Mouse (Mus musculus): ENCODE data around the gene Aff1. TPM values are rescaled to one million over a fixed set of nuclear protein-coding genes. Genes with fewer than 3 reads are reported as not detected.
A peak's percentile ranks its signal among the peaks of the same experiment; 100 is the strongest.

Aff1 gene
- polyA plus RNA-seq, 1 experiment from 2014 or later, result 7.2 TPM

DNA sequence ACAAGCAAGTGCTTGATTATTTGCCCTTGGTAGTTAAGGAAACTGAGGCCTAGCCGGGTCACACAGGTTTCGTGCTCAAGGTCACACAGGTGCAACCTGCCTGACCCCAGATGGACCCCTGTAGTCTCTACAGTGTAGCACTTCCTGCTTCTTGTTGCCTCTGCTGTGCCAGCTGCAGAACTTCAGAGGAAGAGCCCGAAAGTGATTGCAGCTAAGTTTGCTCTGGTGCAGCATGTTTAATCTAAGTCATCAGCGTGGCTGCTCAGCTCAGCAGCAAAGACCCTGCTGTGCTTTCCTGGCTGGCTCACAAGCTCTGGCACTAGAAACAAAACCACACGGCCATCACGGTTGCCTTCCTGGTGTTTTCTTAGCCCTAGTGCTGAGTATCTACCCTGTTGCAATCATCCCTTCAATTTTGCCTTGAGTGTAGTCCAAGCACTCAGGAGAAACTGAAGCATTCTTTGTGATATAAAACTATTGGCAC, 64.1 kb downstream of the Aff1 start:
- H3K36me3 ChIP-seq, result no peaks in the 10 kb centered on the region
- H3K27me3 ChIP-seq (replicated peaks), result no peaks in the 10 kb centered on the region
- H3K4me1 ChIP-seq, result peaks cover 17% of the 10 kb centered on the region
- no peak overlapping the region for H3K4me2 ChIP-seq
- H3K27ac ChIP-seq, result no peak overlapping the region
- no peak for ATAC-seq (ENCODE audit: insufficient read depth, low FRiP score, low read depth)
- 63% methylated on average over 6 of the region's 6 CpGs for WGBS
- no peaks in the 10 kb centered on the region for H3K9me3 ChIP-seq
- no peak overlapping the region for H3K9ac ChIP-seq
- no peak overlapping the region for H3K4me3 ChIP-seq (replicated peaks)

- Histone ChIP-seq H3K4me1 (peaks cover 15% of the 10 kb centered on the region; the same call in 1 of the 2 replicates), H3K4me2 (no peak overlapping the region), H3K9ac (no peak overlapping the region), H3K27ac (no peak overlapping the region), H3K27me3 (replicated peaks) (no peaks in the 10 kb centered on the region), H3K36me3 (no peaks in the 10 kb centered on the region), H3K4me3 (replicated peaks) (no peak overlapping the region), H3K9me3 (no peaks in the 10 kb centered on the region)
- no peak for ATAC-seq (ENCODE audit: insufficient read depth, low FRiP score, low read depth)
- 63% methylated on average over 4 of the region's 4 CpGs for WGBS
These were observed 66.3 kb downstream of the Aff1 start for GRCm38 (mm10) chr5:103758491-103758890.

GRCm38 (mm10) chr5:103759489-103760424, 67.6 kb downstream of the Aff1 start:
- 43% methylated on average over 14 of the region's 14 CpGs for WGBS

DNA sequence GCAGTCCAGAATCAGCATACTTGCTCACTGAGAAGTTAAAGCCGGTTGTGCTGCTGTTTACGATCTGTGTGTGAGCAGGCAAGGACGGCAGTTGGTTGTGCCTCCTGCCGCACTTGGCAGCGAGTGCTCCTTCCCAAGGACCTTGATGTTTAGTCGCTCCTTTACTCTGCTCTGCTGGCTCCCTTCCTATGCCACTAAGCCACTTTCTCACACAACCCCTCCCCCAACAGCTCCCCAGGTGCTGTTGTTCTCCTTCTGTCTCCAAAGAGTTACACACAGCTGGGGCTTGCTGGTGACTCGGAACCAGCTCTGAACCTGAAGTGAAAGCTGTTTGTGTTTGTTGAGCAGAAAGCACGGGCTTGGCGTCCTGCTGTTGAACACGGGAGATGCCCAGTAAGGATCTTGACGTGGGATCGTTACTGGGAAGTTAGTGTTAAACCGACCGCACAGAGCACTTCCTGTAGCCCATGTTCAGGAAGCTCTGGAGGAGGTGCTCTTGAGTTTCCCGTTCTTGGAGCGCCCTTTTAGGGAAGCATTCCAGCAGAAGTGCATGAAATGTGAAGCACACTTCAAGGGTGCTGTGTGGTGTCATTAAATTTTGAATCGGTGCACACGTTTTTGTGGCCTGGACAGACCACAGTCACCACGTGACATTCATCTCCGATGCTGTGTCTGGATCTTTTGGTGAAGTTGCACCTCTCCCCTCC, 68.4 kb downstream of the Aff1 start:
- peak overlapping the region; percentile 74 for H3K27ac ChIP-seq
- no peaks in the 10 kb centered on the region for H3K9me3 ChIP-seq
- H3K4me1 ChIP-seq, result peaks cover 15% of the 10 kb centered on the region; the same call in 1 of the 2 replicates
- H3K36me3 ChIP-seq, result no peaks in the 10 kb centered on the region
- H3K9ac ChIP-seq, result peak overlapping the region; percentile 16; the same call in 1 of the 2 replicates
- H3K4me2 ChIP-seq, result peak overlapping the region; percentile 73
- H3K27me3 ChIP-seq (replicated peaks), result no peaks in the 10 kb centered on the region
- H3K4me3 ChIP-seq (replicated peaks), result peak overlapping the region; percentile 39
- WGBS, result 2% methylated on average over 20 of the region's 20 CpGs
- peak; percentile 76 for ATAC-seq (ENCODE audit: insufficient read depth, low FRiP score, low read depth)

More at GRCm38 (mm10) chr5:103759489-103760424, 67.6 kb downstream of the Aff1 start:
- Histone ChIP-seq H3K27me3 (replicated peaks) (no peaks in the 10 kb centered on the region), H3K36me3 (no peaks in the 10 kb centered on the region), H3K9me3 (no peaks in the 10 kb centered on the region), H3K4me1 (peaks cover 15% of the 10 kb centered on the region; the same call in 1 of the 2 replicates), H3K4me3 (replicated peaks) (peak overlapping the region; percentile 39), H3K9ac (peak overlapping the region; percentile 16; the same call in 1 of the 2 replicates), H3K4me2 (peak overlapping the region; percentile 73), H3K27ac (peak overlapping the region; percentile 74; the same call in 1 of the 2 replicates)
- peak; percentile 85 for ATAC-seq (ENCODE audit: insufficient read depth, low FRiP score, low read depth)

- Histone ChIP-seq H3K4me3 (replicated peaks) (no peak overlapping the region), H3K27me3 (replicated peaks) (no peaks in the 10 kb centered on the region), H3K9ac (no peak overlapping the region), H3K36me3 (no peaks in the 10 kb centered on the region), H3K4me2 (no peak overlapping the region), H3K4me1 (peaks cover 15% of the 10 kb centered on the region; the same call in 1 of the 2 replicates), H3K9me3 (no peaks in the 10 kb centered on the region), H3K27ac (no peak overlapping the region)
- 64% methylated on average over 7 of the region's 7 CpGs for WGBS
- no peak for ATAC-seq (ENCODE audit: insufficient read depth, low FRiP score, low read depth)
These were observed 69.6 kb downstream of the Aff1 start for GRCm38 (mm10) chr5:103761754-103762153.

DNA sequence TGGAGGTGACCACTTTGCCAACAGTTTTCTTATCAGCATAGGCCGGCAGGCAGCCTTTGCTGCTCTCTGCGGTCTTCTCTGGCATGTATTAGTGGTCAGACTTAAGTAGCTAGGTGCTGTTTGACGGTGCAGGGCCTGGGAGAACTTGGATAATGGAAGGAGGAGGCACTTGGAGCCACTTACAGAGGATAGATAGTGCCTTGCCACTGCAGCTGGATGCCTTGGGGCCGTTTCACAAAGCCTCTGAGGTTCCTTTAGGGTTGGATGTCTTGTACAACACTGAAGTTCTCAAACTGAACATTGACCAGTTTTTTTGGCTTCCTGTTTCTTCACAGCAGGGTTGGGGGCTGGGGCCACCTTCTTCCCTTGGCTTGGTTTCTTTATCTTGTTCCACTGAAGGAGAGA, 70.7 kb downstream of the Aff1 start:
- H3K36me3 ChIP-seq, result no peaks in the 10 kb centered on the region
- H3K9ac ChIP-seq, result no peak overlapping the region
- no peak overlapping the region for H3K4me2 ChIP-seq
- no peak overlapping the region for H3K4me3 ChIP-seq (replicated peaks)
- ATAC-seq (ENCODE audit: insufficient read depth, low FRiP score, low read depth), result no peak
- WGBS, result 68% methylated on average over 4 of the region's 4 CpGs
- H3K27me3 ChIP-seq (replicated peaks), result no peaks in the 10 kb centered on the region
- peaks cover 15% of the 10 kb centered on the region; the same call in 1 of the 2 replicates for H3K4me1 ChIP-seq
- no peaks in the 10 kb centered on the region for H3K9me3 ChIP-seq
- no peak overlapping the region for H3K27ac ChIP-seq

- no peak overlapping the region for H3K4me3 ChIP-seq (replicated peaks)
- WGBS, result 93% methylated on average over 4 of the region's 4 CpGs
- peaks cover 13% of the 10 kb centered on the region for H3K4me1 ChIP-seq
- no peak overlapping the region for H3K4me2 ChIP-seq
- no peak overlapping the region for H3K9ac ChIP-seq
- no peaks in the 10 kb centered on the region for H3K36me3 ChIP-seq
- no peak for ATAC-seq (ENCODE audit: insufficient read depth, low FRiP score, low read depth)
- H3K27ac ChIP-seq, result no peak overlapping the region
- H3K27me3 ChIP-seq (replicated peaks), result no peaks in the 10 kb centered on the region
- H3K9me3 ChIP-seq, result no peaks in the 10 kb centered on the region
These were observed 73.2 kb downstream of the Aff1 start for GRCm38 (mm10) chr5:103765356-103765755.

DNA sequence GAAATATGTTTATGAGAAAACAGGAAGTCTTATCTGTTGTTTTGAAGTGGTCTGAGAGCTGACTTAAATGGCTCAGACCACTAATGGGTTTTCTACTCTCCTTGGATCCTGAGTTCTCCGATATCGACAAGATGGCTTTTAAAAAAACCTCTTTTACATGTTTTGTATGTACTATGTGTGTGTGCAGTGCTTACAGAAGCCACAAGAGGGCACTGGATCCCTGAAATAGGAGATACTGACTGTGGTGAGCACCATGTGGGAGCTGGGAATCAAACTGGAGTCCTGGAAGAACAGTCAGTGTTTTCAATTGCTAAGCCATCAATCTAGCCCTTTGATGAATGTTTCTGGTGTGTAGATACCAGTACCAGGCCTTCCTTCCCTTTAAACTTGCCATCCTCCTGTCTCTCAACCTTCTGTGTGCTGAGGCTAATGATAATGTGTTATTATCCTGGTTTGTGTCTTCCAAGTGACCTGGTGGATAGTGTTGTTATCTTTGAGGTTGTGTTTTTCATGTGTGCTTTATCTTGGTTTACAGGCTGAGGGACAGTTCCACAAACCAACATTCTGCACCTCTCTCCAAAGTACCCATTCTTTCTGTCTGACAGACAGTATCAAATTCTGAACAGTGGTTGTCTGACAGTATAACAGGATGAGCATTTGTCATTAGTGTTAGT, 73.7 kb downstream of the Aff1 start:
- Histone ChIP-seq H3K4me2 (no peak overlapping the region), H3K4me3 (replicated peaks) (no peak overlapping the region), H3K36me3 (no peaks in the 10 kb centered on the region), H3K27me3 (replicated peaks) (no peaks in the 10 kb centered on the region), H3K9me3 (no peaks in the 10 kb centered on the region), H3K27ac (no peak overlapping the region), H3K4me1 (peaks cover 7% of the 10 kb centered on the region; the same call in 1 of the 2 replicates), H3K9ac (no peak overlapping the region)
- ATAC-seq (ENCODE audit: insufficient read depth, low FRiP score, low read depth), result no peak
- 98% methylated on average over 2 of the region's 2 CpGs for WGBS

DNA sequence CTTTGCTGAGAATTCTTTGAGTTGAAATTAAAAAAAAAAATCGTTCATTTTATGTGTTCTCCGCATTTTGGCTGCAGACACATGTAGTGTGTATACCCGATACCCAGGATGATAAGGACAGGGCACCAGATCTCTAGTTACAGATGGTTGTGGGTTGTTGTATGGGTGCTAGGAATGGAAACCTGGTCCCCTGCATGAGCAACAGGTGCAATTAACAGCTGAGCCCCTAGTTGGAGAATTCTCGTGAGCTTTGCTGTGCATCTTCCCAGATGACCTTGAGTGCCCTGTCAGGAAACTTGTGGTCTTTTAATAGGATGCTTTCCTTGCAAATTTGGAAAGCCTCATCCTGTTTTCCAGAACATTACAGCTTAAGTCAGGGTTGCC, 74.2 kb downstream of the Aff1 start:
- H3K9ac ChIP-seq, result no peak overlapping the region
- no peak overlapping the region for H3K4me3 ChIP-seq (replicated peaks)
- peaks cover 6% of the 10 kb centered on the region; the same call in 1 of the 2 replicates for H3K4me1 ChIP-seq
- no peaks in the 10 kb centered on the region for H3K36me3 ChIP-seq
- no peaks in the 10 kb centered on the region for H3K9me3 ChIP-seq
- 91% methylated on average over 4 of the region's 4 CpGs for WGBS
- H3K27ac ChIP-seq, result no peak overlapping the region
- no peaks in the 10 kb centered on the region for H3K27me3 ChIP-seq (replicated peaks)
- no peak overlapping the region for H3K4me2 ChIP-seq
- no peak for ATAC-seq (ENCODE audit: insufficient read depth, low FRiP score, low read depth)

- H3K9ac ChIP-seq, result no peak overlapping the region
- H3K9me3 ChIP-seq, result no peaks in the 10 kb centered on the region
- H3K27ac ChIP-seq, result no peak overlapping the region
- no peaks in the 10 kb centered on the region for H3K36me3 ChIP-seq
- ATAC-seq (ENCODE audit: insufficient read depth, low FRiP score, low read depth), result no peak
- no peak overlapping the region for H3K4me2 ChIP-seq
- WGBS, result 79% methylated on average over 3 of the region's 3 CpGs
- H3K4me1 ChIP-seq, result peaks cover 16% of the 10 kb centered on the region
- H3K4me3 ChIP-seq (replicated peaks), result no peak overlapping the region
- no peaks in the 10 kb centered on the region for H3K27me3 ChIP-seq (replicated peaks)
These were observed 76.8 kb downstream of the Aff1 start for GRCm38 (mm10) chr5:103768961-103769360.

DNA sequence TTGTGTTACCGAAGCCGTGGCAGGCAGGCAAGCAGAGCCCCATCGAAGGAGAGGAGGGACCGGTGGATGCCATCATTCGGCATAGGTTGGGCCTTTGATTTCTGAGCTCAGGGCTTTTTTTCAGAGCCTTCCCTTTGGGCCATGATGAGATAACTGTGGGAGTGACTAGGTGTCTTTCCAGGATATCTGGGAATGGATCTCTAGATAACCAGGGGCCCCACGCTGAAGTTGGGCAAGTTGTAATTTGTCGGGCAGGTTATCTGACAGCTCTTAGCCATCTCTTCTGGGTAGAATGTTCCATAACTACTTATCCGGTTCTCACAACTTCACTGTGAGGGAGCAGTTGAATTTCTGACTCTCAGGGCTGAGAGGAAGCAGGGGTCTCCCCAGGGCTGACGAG, 77.5 kb downstream of the Aff1 start:
- peak; percentile 40; the same call in 1 of the 2 replicates for ATAC-seq (ENCODE audit: insufficient read depth, low FRiP score, low read depth)
- Histone ChIP-seq H3K27ac (no peak overlapping the region), H3K4me1 (peaks cover 20% of the 10 kb centered on the region)

More for the DNA sequence above, 77.5 kb downstream of the Aff1 start:
- Histone ChIP-seq H3K27me3 (replicated peaks) (no peaks in the 10 kb centered on the region), H3K4me2 (no peak overlapping the region), H3K9me3 (no peaks in the 10 kb centered on the region), H3K36me3 (no peaks in the 10 kb centered on the region), H3K4me3 (replicated peaks) (no peak overlapping the region), H3K9ac (no peak overlapping the region)
- 69% methylated on average over 9 of the region's 9 CpGs for WGBS

All from stomach, embryonic 15.5 days (tissue).